In the genomic region with DNA sequence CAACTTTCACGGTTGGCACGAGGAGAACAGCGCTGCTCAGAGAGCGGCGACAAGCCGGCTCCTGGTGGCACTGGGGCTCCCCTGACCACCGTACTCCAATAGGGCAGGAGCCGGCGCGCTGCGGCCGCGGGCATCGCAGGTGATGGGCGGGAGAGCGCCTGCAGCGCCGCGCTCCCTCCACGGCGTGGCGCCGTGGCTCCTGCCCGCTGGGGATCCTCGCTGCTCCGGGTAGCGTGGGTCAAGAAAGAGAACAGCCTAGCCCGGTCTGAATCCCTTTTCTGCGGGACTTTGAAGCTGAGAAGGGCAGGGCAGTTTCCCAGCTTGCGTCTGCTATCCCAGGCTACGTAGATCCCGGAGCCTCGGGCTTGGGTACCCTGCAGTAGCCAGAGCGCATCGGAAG, we compare ENCODE assay signal across 8 mouse cellular contexts. TPM values are rescaled to one million over a fixed set of nuclear protein-coding genes. Genes with fewer than 3 reads are reported as not detected.
A peak's percentile ranks its signal among the peaks of the same experiment; 100 is the strongest.
DNase-seq lines count a peak whose midpoint lies in the region; ATAC-seq lines count a peak whose summit lies in the region.

No protein-coding gene starts in this region.

- peaks cover 92% of the 10 kb centered on the region for H3K27me3 ChIP-seq in limb, embryonic 12.5 days
- peaks cover 92% of the 10 kb centered on the region for H3K27me3 ChIP-seq in midbrain, embryonic 12.5 days

- H3K9me3 ChIP-seq in limb, embryonic 12.5 days = no peaks in the 10 kb centered on the region
- no peaks in the 10 kb centered on the region for H3K9me3 ChIP-seq in midbrain, embryonic 12.5 days

- WGBS in limb, embryonic 12.5 days = under 1% methylated on average over 35 of the region's 35 CpGs
- under 1% methylated on average over 35 of the region's 35 CpGs for WGBS in midbrain, embryonic 12.5 days

- H3K9ac ChIP-seq in limb, embryonic 12.5 days (replicated peaks) = peak overlapping the region; percentile 35; the same call in 1 of the 2 replicates
- peak overlapping the region; percentile 16; the same call in 1 of the 2 replicates for H3K9ac ChIP-seq in midbrain, embryonic 12.5 days (replicated peaks)

- DNase-seq in adrenal gland, adult (ENCODE audit: inconsistent age in 2 of 2, low spot score in 1 of 2) = peak; percentile 84 to 93
- peak; percentile 39 to 68 for DNase-seq in cerebellum, postnatal 4 days (ENCODE audit: low spot score in 2 of 2)
- DNase-seq in gastrocnemius, postnatal 10 days = peak; percentile 80
- DNase-seq in hindlimb bud, embryonic 11.5 days (ENCODE audit: extremely low spot score, low read depth, low spot score) = peak; percentile 26
- DNase-seq in skeletal muscle tissue, adult 2 months (ENCODE audit: low read depth, low spot score) = peak; percentile 51

- peak; percentile 12; the same call in 1 of the 2 replicates for ATAC-seq in limb, embryonic 12.5 days (ENCODE audit: insufficient number of reproducible peaks, insufficient read depth, low FRiP score, low TSS enrichment, low read depth)
- peak; percentile 32 for ATAC-seq in midbrain, embryonic 12.5 days (ENCODE audit: low FRiP score, low read depth)
- no peak for ATAC-seq in activated CD4-positive, CD25-positive, alpha-beta regulatory T cell, adult 4 months

- peaks cover 40% of the 10 kb centered on the region for H3K4me1 ChIP-seq in limb, embryonic 12.5 days (replicated peaks)
- peaks cover 39% of the 10 kb centered on the region for H3K4me1 ChIP-seq in midbrain, embryonic 12.5 days

- no peak overlapping the region for H3K27ac ChIP-seq in limb, embryonic 12.5 days
- H3K27ac ChIP-seq in midbrain, embryonic 12.5 days (replicated peaks) = no peak overlapping the region

- peak overlapping the region; percentile 99 for H3K4me2 ChIP-seq in limb, embryonic 12.5 days
- H3K4me2 ChIP-seq in midbrain, embryonic 12.5 days (replicated peaks) = peak overlapping the region; percentile 96

- peak overlapping the region; percentile 51 for H3K4me3 ChIP-seq in limb, embryonic 12.5 days (replicated peaks)
- H3K4me3 ChIP-seq in midbrain, embryonic 12.5 days = peak overlapping the region; percentile 62

- H3K36me3 ChIP-seq in limb, embryonic 12.5 days = no peaks in the 10 kb centered on the region
- no peaks in the 10 kb centered on the region for H3K36me3 ChIP-seq in midbrain, embryonic 12.5 days

RNA-seq across cellular contexts. Expression of a gene that starts 0.7 kb away (rescaled TPM):
- total RNA-seq in gastrocnemius, postnatal 10 days (2021) = 1 to 10 TPM; 4.2 to 4.3 TPM
- 0.19 and 0.24 TPM in 2 replicates for polyA plus RNA-seq in limb, embryonic 12.5 days (2016; fragmentation: Nextera tagmentation; extraction: Ambion mirVana)
- polyA plus RNA-seq in midbrain, embryonic 12.5 days (2016; fragmentation: Nextera tagmentation; extraction: Ambion mirVana) = 0.25 and 0.26 TPM in 2 replicates
- polyA plus RNA-seq in activated CD4-positive, CD25-positive, alpha-beta regulatory T cell, adult 4 months (2017; shearing (Covaris generic)) = 10 to 100 TPM; 42.3 to 58.3 TPM

RNA-seq across cellular contexts. Expression of a gene that starts 12.8 kb away (rescaled TPM):
- total RNA-seq in gastrocnemius, postnatal 10 days (2021) = 10 to 100 TPM; 19.1 to 19.6 TPM
- 80.9 and 81.4 TPM in 2 replicates for polyA plus RNA-seq in limb, embryonic 12.5 days (2016; fragmentation: Nextera tagmentation; extraction: Ambion mirVana)
- 74.8 and 75.9 TPM in 2 replicates for polyA plus RNA-seq in midbrain, embryonic 12.5 days (2016; fragmentation: Nextera tagmentation; extraction: Ambion mirVana)
- 10 to 100 TPM; 40.3 to 43.7 TPM for polyA plus RNA-seq in activated CD4-positive, CD25-positive, alpha-beta regulatory T cell, adult 4 months (2017; shearing (Covaris generic))

Comparison
In these comparisons a context has a peak if more than half of its experiments do, and no peak if none do; other contexts are left out.
1. DNase-seq: peak in every context shown above with its lines; median percentile 88 in adrenal gland, adult; 80 in gastrocnemius, postnatal 10 days; 54 in cerebellum, postnatal 4 days; 51 in skeletal muscle tissue, adult 2 months; 26 in hindlimb bud, embryonic 11.5 days.
2. RNA of a gene that starts 0.7 kb away (polyA plus RNA-seq): 42.3 to 58.3 TPM in activated CD4-positive, CD25-positive, alpha-beta regulatory T cell, adult 4 months; 0.25 to 0.26 TPM in midbrain, embryonic 12.5 days and 0.19 to 0.24 TPM in limb, embryonic 12.5 days; every median in the first group is over 10 times any median in the second.